Mouse (Mus musculus) C2C12 (cell line): ENCODE results near the gene Hes5.

Source experiments
- CEBPB ChIP-seq: IDR thresholded peaks from one replicate; pipeline ENCODE4 v1.6.1; 2011; ENCODE audit warnings: low read depth, mild to moderate bottlenecking, control low read depth, moderate library complexity
- CTCF ChIP-seq: IDR thresholded peaks from one replicate; pipeline ENCODE4 v1.5.1; 2011; ENCODE audit not compliant: control insufficient read depth, insufficient read depth, insufficient read length
- FOSL1 ChIP-seq: IDR thresholded peaks from one replicate; pipeline ENCODE4 v1.8.0; 2011; ENCODE audit warnings: mild to moderate bottlenecking, low read length; ENCODE audit not compliant: poor library complexity, insufficient read depth, severe bottlenecking
- MAX ChIP-seq: IDR thresholded peaks from one replicate; pipeline ENCODE4 v1.6.1; 2011; ENCODE audit warnings: mild to moderate bottlenecking, control low read depth
- MYOD1 ChIP-seq: IDR thresholded peaks from one replicate; pipeline ENCODE4 v1.6.1; 2011; ENCODE audit warnings: low read depth; ENCODE audit not compliant: control insufficient read depth, insufficient read length
- MYOG ChIP-seq: IDR thresholded peaks from one replicate; pipeline ENCODE4 v1.6.1; 2011; ENCODE audit not compliant: control insufficient read depth, insufficient read length; ENCODE audit errors: extremely low read depth
- USF1 ChIP-seq: IDR thresholded peaks from one replicate; pipeline ENCODE4 v1.6.1; 2011; ENCODE audit warnings: low read depth, mild to moderate bottlenecking, control low read depth, moderate library complexity

DNA sequence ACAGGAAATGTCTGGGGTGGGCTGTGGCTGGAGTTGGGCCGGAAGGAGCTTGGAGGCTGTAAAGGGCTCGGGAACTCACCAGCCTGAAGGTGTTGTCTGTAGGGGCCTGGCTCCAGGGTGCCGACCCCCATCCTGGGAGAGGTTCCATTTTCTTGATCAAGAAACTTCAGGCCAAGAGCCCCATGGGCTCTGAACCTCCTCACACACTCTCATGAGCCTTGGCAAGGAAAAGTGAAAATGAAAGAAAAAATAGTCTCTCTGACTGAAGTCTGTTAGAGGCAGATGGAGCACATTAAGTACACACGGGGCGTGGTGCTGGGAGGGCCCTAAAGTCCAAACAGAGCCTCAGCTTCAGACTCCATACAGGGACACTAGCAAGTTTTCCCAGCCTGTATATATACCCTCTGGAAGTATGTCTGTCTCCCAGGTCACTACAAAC, 32.8 kb upstream of the Hes5 start:
- TF ChIP-seq CTCF, result no peak
- no peak for TF ChIP-seq CEBPB
- TF ChIP-seq MAX, result no peak
- TF ChIP-seq MYOD1, result no peak
- no peak for TF ChIP-seq USF1
- no peak for TF ChIP-seq FOSL1
- TF ChIP-seq MYOG, result no peak
